Mouse (Mus musculus): ENCODE measurements around the gene Slc16a13. TPM values are rescaled to one million over a fixed set of nuclear protein-coding genes. Genes with fewer than 3 reads are reported as not detected.

Gene Slc16a13
- polyA plus RNA-seq, 1 experiment from 2014 or later = 13.6 TPM

- no peak for DNase-seq (ENCODE audit: low spot score)
- Histone ChIP-seq H3K4me1 (replicated peaks; ENCODE audit: control insufficient read depth, insufficient read depth, low read length) (peaks cover 13% of the 10 kb centered on the region), H3K4me2 (ENCODE audit: low read length) (peak overlapping the region; percentile 96), H3K9ac (ENCODE audit: low read length) (no peak overlapping the region), H3K36me3 (ENCODE audit: control insufficient read depth, insufficient read depth, low read length) (peaks cover 13% of the 10 kb centered on the region; the same call in 1 of the 2 replicates), H3K9me3 (ENCODE audit: control insufficient read depth, low read length) (no peaks in the 10 kb centered on the region), H3K27ac (ENCODE audit: low read depth) (no peak overlapping the region), H3K4me3 (ENCODE audit: low read depth, low read length) (no peak overlapping the region), H3K27me3 (replicated peaks; ENCODE audit: control insufficient read depth, insufficient read depth, low read length) (peaks cover 31% of the 10 kb centered on the region)
- WGBS = 89% methylated on average over 15 of the region's 15 CpGs
- no peak for ATAC-seq (replicated peaks; ENCODE audit: low FRiP score, low TSS enrichment, low read depth)
These were observed 2.0 kb downstream of the Slc16a13 start for GRCm38 (mm10) chr11:70218741-70219470.

- DNase-seq (ENCODE audit: low spot score) (no peak), ATAC-seq (replicated peaks; ENCODE audit: low FRiP score, low TSS enrichment, low read depth) (no peak)
- H3K4me2 ChIP-seq (ENCODE audit: low read length) = no peak overlapping the region
- H3K4me3 ChIP-seq (ENCODE audit: low read depth, low read length) = no peak overlapping the region
- H3K9ac ChIP-seq (ENCODE audit: low read length) = no peak overlapping the region
- H3K36me3 ChIP-seq (ENCODE audit: control insufficient read depth, insufficient read depth, low read length) = peaks cover 13% of the 10 kb centered on the region; the same call in 1 of the 2 replicates
- H3K27ac ChIP-seq (ENCODE audit: low read depth) = no peak overlapping the region
- WGBS = 69% methylated on average over 4 of the region's 4 CpGs
- H3K9me3 ChIP-seq (ENCODE audit: control insufficient read depth, low read length) = no peaks in the 10 kb centered on the region
- H3K4me1 ChIP-seq (replicated peaks; ENCODE audit: control insufficient read depth, insufficient read depth, low read length) = peaks cover 13% of the 10 kb centered on the region
- H3K27me3 ChIP-seq (replicated peaks; ENCODE audit: control insufficient read depth, insufficient read depth, low read length) = peaks cover 40% of the 10 kb centered on the region
These were observed 2.8 kb downstream of the Slc16a13 start for GRCm38 (mm10) chr11:70218039-70218438.

DNA sequence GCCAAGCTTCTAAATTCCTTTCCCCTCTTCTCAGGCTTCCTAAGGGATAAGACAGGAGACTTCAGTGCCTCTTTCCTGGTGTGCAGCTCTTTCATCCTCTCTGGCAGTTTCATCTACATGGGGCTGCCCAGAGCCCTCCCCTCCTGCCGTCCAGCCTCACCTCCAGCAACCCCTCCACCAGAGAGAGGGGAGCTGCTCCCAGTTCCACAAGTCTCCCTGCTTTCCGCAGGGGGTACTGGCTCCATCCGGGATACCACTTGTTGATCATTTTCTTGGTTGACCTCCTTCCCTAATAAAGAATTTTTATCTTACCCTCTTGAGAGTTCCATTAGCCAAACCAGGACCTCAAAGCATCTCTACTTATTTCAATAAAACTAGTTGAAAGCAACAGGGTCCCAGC is 4.8 kb downstream of the Slc16a13 start:
- DNase-seq (ENCODE audit: low spot score) (no peak), ATAC-seq (replicated peaks; ENCODE audit: low FRiP score, low TSS enrichment, low read depth) (no peak)
- no peak overlapping the region for H3K9ac ChIP-seq (ENCODE audit: low read length)
- H3K4me3 ChIP-seq (ENCODE audit: low read depth, low read length) = no peak overlapping the region
- peaks cover 13% of the 10 kb centered on the region for H3K4me1 ChIP-seq (replicated peaks; ENCODE audit: control insufficient read depth, insufficient read depth, low read length)
- peaks cover 13% of the 10 kb centered on the region; the same call in 1 of the 2 replicates for H3K36me3 ChIP-seq (ENCODE audit: control insufficient read depth, insufficient read depth, low read length)
- H3K4me2 ChIP-seq (ENCODE audit: low read length) = no peak overlapping the region
- peaks cover 41% of the 10 kb centered on the region for H3K27me3 ChIP-seq (replicated peaks; ENCODE audit: control insufficient read depth, insufficient read depth, low read length)
- no peaks in the 10 kb centered on the region for H3K9me3 ChIP-seq (ENCODE audit: control insufficient read depth, low read length)
- whole genome bisulfite sequencing = 74% methylated on average over 3 of the region's 3 CpGs
- no peak overlapping the region for H3K27ac ChIP-seq (ENCODE audit: low read depth)

DNA sequence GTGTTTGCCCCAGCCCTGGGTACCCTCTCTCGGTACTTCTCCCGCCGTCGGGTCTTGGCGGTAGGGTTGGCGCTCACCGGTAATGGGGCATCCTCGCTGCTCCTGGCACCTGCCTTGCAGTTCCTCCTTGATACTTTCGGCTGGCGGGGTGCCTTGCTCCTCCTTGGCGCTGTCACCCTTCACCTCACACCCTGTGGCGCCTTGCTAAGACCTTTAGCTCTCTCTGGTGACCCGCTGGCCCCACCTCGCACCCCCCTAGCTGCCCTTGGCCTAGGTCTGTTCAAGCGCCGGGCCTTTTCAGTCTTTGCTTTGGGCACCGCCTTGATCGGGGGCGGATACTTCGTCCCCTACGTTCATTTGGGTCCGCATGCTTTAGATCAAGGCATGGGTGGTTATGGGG is 5.6 kb downstream of the Slc16a13 start:
- Histone ChIP-seq H3K27me3 (replicated peaks; ENCODE audit: control insufficient read depth, insufficient read depth, low read length) (peaks cover 41% of the 10 kb centered on the region), H3K4me3 (ENCODE audit: low read depth, low read length) (no peak overlapping the region), H3K9me3 (ENCODE audit: control insufficient read depth, low read length) (no peaks in the 10 kb centered on the region), H3K36me3 (ENCODE audit: control insufficient read depth, insufficient read depth, low read length) (peaks cover 13% of the 10 kb centered on the region; the same call in 1 of the 2 replicates), H3K4me2 (ENCODE audit: low read length) (no peak overlapping the region), H3K9ac (ENCODE audit: low read length) (no peak overlapping the region), H3K4me1 (replicated peaks; ENCODE audit: control insufficient read depth, insufficient read depth, low read length) (peaks cover 12% of the 10 kb centered on the region), H3K27ac (ENCODE audit: low read depth) (no peak overlapping the region)
- ATAC-seq (replicated peaks; ENCODE audit: low FRiP score, low TSS enrichment, low read depth) = no peak
- DNase-seq (ENCODE audit: low spot score) = no peak
- WGBS = 23% methylated on average over 22 of the region's 22 CpGs

DNA sequence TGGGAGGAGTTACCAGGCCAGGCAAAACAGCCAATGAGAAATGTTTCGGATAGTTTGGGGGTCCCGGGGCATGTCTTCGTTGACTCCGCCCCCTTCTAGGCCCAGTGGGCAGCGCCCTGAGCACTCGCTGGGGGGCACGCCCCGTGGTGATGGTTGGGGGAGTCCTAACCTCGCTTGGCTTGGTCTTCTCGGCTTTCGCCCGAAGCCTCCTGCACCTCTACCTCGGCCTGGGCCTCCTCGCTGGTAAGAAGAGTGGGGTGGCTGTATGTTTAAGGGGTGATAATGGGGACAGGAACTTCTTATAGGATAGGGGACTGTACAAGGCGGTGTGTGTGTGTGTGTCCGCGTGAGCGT is 6.0 kb downstream of the Slc16a13 start:
- peak overlapping the region; percentile 28 for H3K4me3 ChIP-seq (ENCODE audit: low read depth, low read length)
- ATAC-seq (replicated peaks; ENCODE audit: low FRiP score, low TSS enrichment, low read depth) = no peak
- peaks cover 8% of the 10 kb centered on the region for H3K4me1 ChIP-seq (replicated peaks; ENCODE audit: control insufficient read depth, insufficient read depth, low read length)
- peaks cover 13% of the 10 kb centered on the region; the same call in 1 of the 2 replicates for H3K36me3 ChIP-seq (ENCODE audit: control insufficient read depth, insufficient read depth, low read length)
- H3K4me2 ChIP-seq (ENCODE audit: low read length) = peak overlapping the region; percentile 64
- DNase-seq (ENCODE audit: low spot score) = peak; percentile 59
- WGBS = 16% methylated on average over 18 of the region's 18 CpGs
- H3K9me3 ChIP-seq (ENCODE audit: control insufficient read depth, low read length) = no peaks in the 10 kb centered on the region
- H3K9ac ChIP-seq (ENCODE audit: low read length) = no peak overlapping the region
- no peak overlapping the region for H3K27ac ChIP-seq (ENCODE audit: low read depth)
- H3K27me3 ChIP-seq (replicated peaks; ENCODE audit: control insufficient read depth, insufficient read depth, low read length) = peaks cover 41% of the 10 kb centered on the region

DNA sequence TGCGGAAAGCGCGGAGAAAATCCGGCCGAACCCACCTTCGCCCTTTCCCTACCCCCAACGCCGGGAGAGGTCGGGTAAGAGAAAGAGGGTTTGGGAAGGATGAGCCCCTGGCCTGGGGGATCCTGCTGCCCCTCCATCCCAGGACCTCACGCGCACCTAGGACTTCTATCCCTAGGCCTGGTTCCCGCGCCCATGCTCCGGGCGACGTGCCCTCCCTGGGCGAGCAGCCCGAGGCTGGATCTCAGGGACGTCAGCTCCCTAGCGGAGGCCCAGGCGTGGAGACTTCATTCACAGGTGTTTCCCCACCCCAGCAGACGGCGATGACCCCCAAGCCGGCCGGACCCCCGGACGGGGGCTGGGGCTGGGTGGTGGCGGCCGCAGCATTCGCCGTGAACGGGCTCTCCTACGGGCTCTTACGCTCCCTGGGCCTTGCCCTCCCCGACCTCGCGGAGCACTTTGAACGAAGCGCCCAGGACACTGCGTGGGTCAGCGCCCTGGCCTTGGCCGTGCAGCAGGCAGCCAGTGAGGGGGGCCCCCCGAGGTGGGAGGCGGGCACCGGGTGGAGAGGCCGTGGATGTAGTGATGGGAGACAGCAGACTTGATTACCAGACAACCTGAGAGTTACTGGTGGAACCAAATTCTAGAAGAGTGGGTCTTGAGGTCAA is 6.5 kb downstream of the Slc16a13 start:
- Histone ChIP-seq H3K27me3 (replicated peaks; ENCODE audit: control insufficient read depth, insufficient read depth, low read length) (peaks cover 41% of the 10 kb centered on the region), H3K9me3 (ENCODE audit: control insufficient read depth, low read length) (no peaks in the 10 kb centered on the region), H3K4me1 (replicated peaks; ENCODE audit: control insufficient read depth, insufficient read depth, low read length) (peaks cover 8% of the 10 kb centered on the region), H3K4me3 (ENCODE audit: low read depth, low read length) (peak overlapping the region; percentile 28), H3K9ac (ENCODE audit: low read length) (0 out of 2 replicates have a peak overlapping the region, but pooled peaks have one; percentile 14), H3K36me3 (ENCODE audit: control insufficient read depth, insufficient read depth, low read length) (peaks cover 13% of the 10 kb centered on the region; the same call in 1 of the 2 replicates), H3K4me2 (ENCODE audit: low read length) (peak overlapping the region; percentile 64), H3K27ac (ENCODE audit: low read depth) (no peak overlapping the region)
- DNase-seq (ENCODE audit: low spot score) = peak; percentile 77
- peak; percentile 47 for ATAC-seq (replicated peaks; ENCODE audit: low FRiP score, low TSS enrichment, low read depth)
- 2% methylated on average over 46 of the region's 46 CpGs for WGBS

DNA sequence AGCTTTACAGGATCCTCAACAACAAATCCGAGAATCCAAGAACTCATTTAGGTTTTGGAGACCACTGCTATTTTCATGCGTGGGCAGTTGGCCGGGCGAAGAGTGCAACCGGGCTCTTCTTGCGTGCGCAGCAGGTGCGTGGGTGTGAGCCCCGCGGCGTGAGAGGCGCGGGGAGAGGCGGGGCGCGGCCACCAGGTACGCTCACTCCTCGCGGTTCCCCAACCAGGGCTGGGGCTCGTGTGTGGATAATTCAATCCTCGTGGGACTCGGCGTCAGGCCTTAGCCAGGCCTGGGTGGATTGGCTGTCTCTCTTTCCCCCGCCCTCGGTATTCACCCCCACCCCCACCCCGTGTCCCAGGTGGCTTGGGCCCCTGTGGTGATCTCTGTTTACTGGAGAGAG is 7.1 kb downstream of the Slc16a13 start:
- peak; percentile 21; the same call in 1 of the 2 replicates for ATAC-seq (replicated peaks; ENCODE audit: low FRiP score, low TSS enrichment, low read depth)
- 6% methylated on average over 26 of the region's 26 CpGs for WGBS
- peaks cover 41% of the 10 kb centered on the region for H3K27me3 ChIP-seq (replicated peaks; ENCODE audit: control insufficient read depth, insufficient read depth, low read length)

GRCm38 (mm10) chr11:70212896-70213295 is 8.0 kb downstream of the Slc16a13 start:
- Histone ChIP-seq H3K27me3 (replicated peaks; ENCODE audit: control insufficient read depth, insufficient read depth, low read length) (peaks cover 41% of the 10 kb centered on the region), H3K9ac (ENCODE audit: low read length) (no peak overlapping the region), H3K27ac (ENCODE audit: low read depth) (no peak overlapping the region), H3K9me3 (ENCODE audit: control insufficient read depth, low read length) (no peaks in the 10 kb centered on the region), H3K36me3 (ENCODE audit: control insufficient read depth, insufficient read depth, low read length) (peaks cover 13% of the 10 kb centered on the region; the same call in 1 of the 2 replicates), H3K4me1 (replicated peaks; ENCODE audit: control insufficient read depth, insufficient read depth, low read length) (peaks cover 8% of the 10 kb centered on the region), H3K4me2 (ENCODE audit: low read length) (no peak overlapping the region; the same call in 1 of the 2 replicates), H3K4me3 (ENCODE audit: low read depth, low read length) (no peak overlapping the region)
- ATAC-seq (replicated peaks; ENCODE audit: low FRiP score, low TSS enrichment, low read depth) (no peak), DNase-seq (ENCODE audit: low spot score) (peak; percentile 81)
- 9% methylated on average over 9 of the region's 9 CpGs for WGBS

More for the DNA sequence above, 7.1 kb downstream of the Slc16a13 start:
- Histone ChIP-seq H3K4me2 (ENCODE audit: low read length) (peak overlapping the region; percentile 64), H3K36me3 (ENCODE audit: control insufficient read depth, insufficient read depth, low read length) (peaks cover 13% of the 10 kb centered on the region; the same call in 1 of the 2 replicates), H3K4me1 (replicated peaks; ENCODE audit: control insufficient read depth, insufficient read depth, low read length) (peaks cover 8% of the 10 kb centered on the region), H3K9ac (ENCODE audit: low read length) (no peak overlapping the region), H3K4me3 (ENCODE audit: low read depth, low read length) (peak overlapping the region; percentile 28), H3K27ac (ENCODE audit: low read depth) (no peak overlapping the region), H3K9me3 (ENCODE audit: control insufficient read depth, low read length) (no peaks in the 10 kb centered on the region)
- DNase-seq (ENCODE audit: low spot score) = peak; percentile 63

All from intestine, embryonic 14.5 days (tissue).